Mouse (Mus musculus): ENCODE data around the gene Bud23. TPM values are rescaled to one million over a fixed set of nuclear protein-coding genes. Genes with fewer than 3 reads are reported as not detected.

Gene Bud23
- polyA plus RNA-seq, 1 experiment from 2014 or later = 63.6 TPM

DNA sequence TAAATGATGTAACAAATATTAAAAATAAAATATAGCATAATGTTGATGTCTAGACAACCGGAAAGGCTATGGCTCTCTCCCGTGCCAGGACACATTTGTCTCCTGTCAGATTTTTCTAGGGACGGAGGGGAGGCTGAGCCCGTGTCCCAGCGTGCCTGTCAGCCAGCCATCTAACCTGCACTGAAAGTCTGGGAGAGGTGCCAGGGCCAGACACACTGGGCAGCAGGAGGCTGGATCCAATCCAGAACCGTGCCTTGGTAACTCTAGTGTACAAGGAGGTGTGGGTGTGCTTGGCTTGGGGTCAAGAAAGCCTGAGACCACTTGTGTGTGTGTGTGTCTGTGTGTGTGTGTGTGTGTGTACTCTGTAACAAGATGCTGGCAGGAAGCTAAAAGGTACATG, 42.9 kb downstream of the Bud23 start:
- Histone ChIP-seq H3K4me3 (no peak overlapping the region), H3K9me3 (replicated peaks) (no peaks in the 10 kb centered on the region), H3K27ac (ENCODE audit: poor library complexity, severe bottlenecking) (peak overlapping the region; percentile 43; the same call in 1 of the 2 replicates), H3K9ac (no peak overlapping the region), H3K4me2 (no peak overlapping the region), H3K4me1 (replicated peaks) (peaks cover 37% of the 10 kb centered on the region), H3K36me3 (no peaks in the 10 kb centered on the region), H3K27me3 (replicated peaks) (no peaks in the 10 kb centered on the region)
- WGBS = 48% methylated on average over 6 of the region's 6 CpGs
- no peak; the same call in 1 of the 2 replicates for ATAC-seq (ENCODE audit: insufficient number of reproducible peaks, low FRiP score)

DNA sequence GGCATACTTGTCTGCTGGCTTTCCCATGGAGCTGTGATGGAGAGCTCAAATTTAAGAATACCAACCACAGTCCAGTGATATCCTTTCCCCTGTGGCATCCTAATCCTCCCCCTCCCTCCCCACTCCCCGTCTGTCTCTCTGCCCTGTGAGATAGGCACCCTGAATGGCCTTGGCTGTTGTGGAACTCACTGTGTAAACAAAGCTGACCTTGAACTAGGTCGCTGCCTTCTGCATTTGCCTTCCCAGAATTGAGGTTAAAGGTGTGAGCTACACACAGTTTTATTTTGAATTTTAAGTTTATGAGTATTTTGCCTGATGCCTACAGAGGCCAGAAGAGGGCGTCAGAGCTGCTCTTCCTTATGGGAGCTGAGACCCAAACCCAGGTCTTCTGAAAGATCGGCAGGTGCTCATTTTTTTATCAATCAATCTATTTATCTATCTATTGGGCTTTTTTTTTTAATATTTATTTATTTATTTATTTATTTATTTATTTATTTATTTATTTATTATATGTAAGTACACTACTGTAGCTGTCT, 48.5 kb downstream of the Bud23 start:
- peaks cover 3% of the 10 kb centered on the region; the same call in 1 of the 2 replicates for H3K36me3 ChIP-seq
- no peaks in the 10 kb centered on the region for H3K27me3 ChIP-seq (replicated peaks)
- ATAC-seq (ENCODE audit: insufficient number of reproducible peaks, low FRiP score) = no peak
- no peak overlapping the region for H3K27ac ChIP-seq (ENCODE audit: poor library complexity, severe bottlenecking)
- H3K4me2 ChIP-seq = no peak overlapping the region
- peaks cover 22% of the 10 kb centered on the region for H3K4me1 ChIP-seq (replicated peaks)
- H3K4me3 ChIP-seq = no peak overlapping the region
- H3K9ac ChIP-seq = no peak overlapping the region
- no peaks in the 10 kb centered on the region for H3K9me3 ChIP-seq (replicated peaks)
- WGBS = 52% methylated on average over 4 of the region's 4 CpGs

DNA sequence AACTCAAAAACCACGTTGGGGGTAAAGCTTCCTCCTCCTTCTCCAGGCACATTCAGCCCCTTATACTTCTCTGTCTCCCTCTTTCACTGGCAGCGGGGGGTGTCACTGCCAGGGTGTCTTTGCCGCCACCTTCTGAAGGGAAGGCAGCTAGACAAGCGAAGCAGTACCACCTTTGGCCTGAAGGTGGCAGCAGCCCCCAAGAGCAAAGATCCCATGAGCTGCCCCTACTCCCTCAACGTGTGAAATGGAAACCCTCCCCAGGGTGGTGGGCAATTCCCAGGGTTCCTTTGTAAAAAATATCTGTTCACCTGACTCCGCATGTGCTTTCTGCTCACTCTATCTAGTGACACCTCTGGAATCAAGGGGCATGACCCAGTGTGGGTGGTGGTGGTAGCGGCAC, 49.3 kb downstream of the Bud23 start:
- no peak overlapping the region for H3K27ac ChIP-seq (ENCODE audit: poor library complexity, severe bottlenecking)
- H3K9me3 ChIP-seq (replicated peaks) = no peaks in the 10 kb centered on the region
- H3K36me3 ChIP-seq = peaks cover 4% of the 10 kb centered on the region; the same call in 1 of the 2 replicates
- ATAC-seq (ENCODE audit: insufficient number of reproducible peaks, low FRiP score) = 0 out of 2 replicates have a peak, but pooled peaks have one; percentile 19
- no peak overlapping the region for H3K4me3 ChIP-seq
- H3K4me2 ChIP-seq = no peak overlapping the region
- 11% methylated on average over 7 of the region's 7 CpGs for WGBS
- H3K4me1 ChIP-seq (replicated peaks) = peaks cover 30% of the 10 kb centered on the region
- no peak overlapping the region for H3K9ac ChIP-seq
- no peaks in the 10 kb centered on the region for H3K27me3 ChIP-seq (replicated peaks)

DNA sequence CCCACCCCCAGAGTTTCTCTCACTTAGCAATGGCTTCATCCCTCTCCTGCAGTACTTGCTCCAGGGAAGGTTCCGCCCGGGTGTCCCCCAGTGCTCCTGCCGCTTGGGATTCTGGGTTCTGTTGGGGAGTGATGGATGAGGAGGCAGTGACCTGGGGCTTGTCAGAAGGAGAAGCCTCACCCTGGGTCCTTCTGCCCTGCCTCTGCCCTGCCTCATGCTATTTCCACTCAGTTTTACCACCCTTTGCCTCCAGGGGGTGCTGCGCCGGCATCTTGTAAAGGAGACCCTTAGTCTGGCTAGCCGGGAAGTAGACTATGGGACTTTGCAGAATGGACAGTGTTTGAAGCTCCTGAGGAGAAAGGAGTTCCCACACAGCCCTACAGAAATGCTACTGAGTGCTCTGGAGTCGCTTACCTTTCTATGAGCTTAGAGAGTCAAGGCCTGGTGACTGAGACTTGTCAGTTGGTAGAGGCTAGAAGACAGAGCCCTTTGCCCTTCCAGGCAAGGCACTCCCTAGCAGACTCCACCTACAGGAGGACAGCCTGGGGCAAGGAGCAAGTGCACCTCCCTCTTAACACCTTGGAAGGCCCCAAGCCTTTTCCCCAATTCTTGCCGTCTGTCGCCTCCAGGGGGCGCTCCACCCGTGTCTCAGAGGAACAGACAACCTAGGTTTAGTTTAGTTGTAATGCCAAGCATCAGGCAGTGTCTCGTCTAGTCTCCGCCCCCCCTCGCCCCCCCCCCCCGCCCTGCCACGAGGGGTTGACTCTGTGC, 51.9 kb downstream of the Bud23 start:
- Histone ChIP-seq H3K27me3 (replicated peaks) (no peaks in the 10 kb centered on the region), H3K4me2 (peak overlapping the region; percentile 53), H3K9ac (peak overlapping the region; percentile 60; the same call in 1 of the 2 replicates), H3K4me1 (replicated peaks) (peaks cover 39% of the 10 kb centered on the region), H3K27ac (ENCODE audit: poor library complexity, severe bottlenecking) (no peak overlapping the region), H3K4me3 (peak overlapping the region; percentile 24; the same call in 1 of the 2 replicates), H3K9me3 (replicated peaks) (no peaks in the 10 kb centered on the region), H3K36me3 (peaks cover 4% of the 10 kb centered on the region; the same call in 1 of the 2 replicates)
- 5% methylated on average over 16 of the region's 16 CpGs for WGBS
- no peak for ATAC-seq (ENCODE audit: insufficient number of reproducible peaks, low FRiP score)

DNA sequence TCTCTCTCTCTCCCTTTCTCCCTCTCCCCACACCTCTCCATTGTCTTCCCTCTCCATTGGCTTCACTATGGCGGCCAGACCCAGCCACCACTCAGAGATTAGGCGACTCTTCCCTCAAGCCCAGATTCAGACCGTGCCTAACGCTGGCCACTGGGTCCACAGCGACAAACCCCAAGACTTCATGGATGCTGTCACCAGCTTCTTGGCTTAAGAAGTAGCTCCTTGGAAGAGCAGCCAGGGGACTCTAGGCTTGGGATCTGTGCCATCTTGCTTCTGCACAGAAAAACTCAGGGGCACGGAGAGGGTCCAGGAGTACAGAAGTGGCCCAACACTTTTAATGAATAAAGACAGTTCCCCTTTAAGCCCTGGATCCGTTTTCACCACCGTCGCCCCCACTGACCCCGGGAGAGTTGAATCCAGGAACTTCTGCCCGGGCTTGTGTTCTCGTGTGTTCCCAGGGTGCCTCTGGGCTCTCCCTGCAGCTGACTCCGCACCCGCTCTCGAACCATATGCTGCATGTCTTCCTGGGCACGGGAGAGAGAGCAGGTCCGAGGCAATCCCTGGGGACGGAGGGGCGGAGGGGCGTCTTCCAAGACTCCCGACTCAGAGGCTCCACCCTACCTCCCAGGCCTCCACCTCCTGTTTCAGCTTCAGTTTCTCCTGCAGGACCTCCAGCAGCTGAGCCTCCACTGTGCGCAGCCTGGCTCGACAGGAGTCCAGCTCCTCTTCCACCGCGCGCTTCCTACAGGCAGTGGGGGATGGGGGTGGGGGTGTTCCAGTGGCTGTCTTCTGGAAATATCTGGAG, 52.7 kb downstream of the Bud23 start:
- Histone ChIP-seq H3K4me2 (peak overlapping the region; percentile 53), H3K9ac (peak overlapping the region; percentile 60), H3K4me3 (peak overlapping the region; percentile 24), H3K9me3 (replicated peaks) (no peaks in the 10 kb centered on the region), H3K27me3 (replicated peaks) (no peaks in the 10 kb centered on the region), H3K27ac (ENCODE audit: poor library complexity, severe bottlenecking) (no peak overlapping the region), H3K36me3 (peaks cover 4% of the 10 kb centered on the region; the same call in 1 of the 2 replicates), H3K4me1 (replicated peaks) (peaks cover 42% of the 10 kb centered on the region)
- 33% methylated on average over 26 of the region's 26 CpGs for WGBS
- ATAC-seq (ENCODE audit: insufficient number of reproducible peaks, low FRiP score) = no peak

DNA sequence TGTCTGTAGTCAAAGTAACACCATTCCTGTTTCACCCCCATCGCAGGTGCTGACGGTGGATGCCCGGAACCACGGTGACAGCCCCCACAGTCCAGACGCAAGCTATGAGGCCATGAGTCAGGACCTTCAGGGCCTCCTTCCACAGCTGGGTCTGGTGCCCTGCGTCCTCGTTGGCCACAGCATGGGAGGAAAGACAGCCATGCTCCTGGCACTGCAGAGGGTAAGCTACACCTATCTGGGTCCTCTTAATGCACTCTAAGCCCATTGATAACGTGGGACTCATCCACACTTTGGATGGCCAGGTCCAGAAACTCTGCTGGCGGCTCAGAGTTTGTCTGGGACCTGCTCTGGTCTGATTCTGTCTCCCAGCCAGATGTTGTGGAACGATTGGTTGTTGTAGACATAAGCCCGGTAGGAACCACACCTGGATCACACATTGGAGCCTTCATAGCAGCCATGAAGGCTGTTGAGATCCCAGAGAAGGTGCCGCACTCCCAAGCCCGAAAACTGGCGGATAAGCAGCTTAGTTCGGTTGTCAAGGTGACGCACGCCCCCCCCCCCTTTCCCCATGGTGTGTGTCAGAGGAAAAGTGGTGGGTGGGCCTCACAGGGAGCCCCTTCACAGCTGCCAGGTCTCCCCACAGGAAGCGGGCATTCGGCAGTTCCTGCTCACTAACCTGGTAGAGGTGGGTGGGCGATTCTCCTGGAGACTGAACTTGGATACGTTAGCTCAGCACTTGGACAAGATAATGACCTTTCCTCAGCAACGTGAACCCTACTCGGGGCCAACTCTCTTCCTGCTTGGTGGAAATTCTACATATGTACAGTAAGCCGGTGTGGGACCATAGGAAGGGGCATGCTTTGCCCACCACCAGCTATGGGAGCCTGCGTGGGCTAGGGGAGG, 53.7 kb downstream of the Bud23 start:
- no peak overlapping the region for H3K27ac ChIP-seq (ENCODE audit: poor library complexity, severe bottlenecking)
- no peaks in the 10 kb centered on the region for H3K27me3 ChIP-seq (replicated peaks)
- H3K4me3 ChIP-seq = no peak overlapping the region; the same call in 1 of the 2 replicates
- peaks cover 4% of the 10 kb centered on the region; the same call in 1 of the 2 replicates for H3K36me3 ChIP-seq
- no peaks in the 10 kb centered on the region for H3K9me3 ChIP-seq (replicated peaks)
- H3K9ac ChIP-seq = peak overlapping the region; percentile 60; the same call in 1 of the 2 replicates
- H3K4me2 ChIP-seq = peak overlapping the region; percentile 77
- WGBS = 85% methylated on average over 25 of the region's 25 CpGs
- H3K4me1 ChIP-seq (replicated peaks) = peaks cover 42% of the 10 kb centered on the region
- no peak for ATAC-seq (ENCODE audit: insufficient number of reproducible peaks, low FRiP score)

DNA sequence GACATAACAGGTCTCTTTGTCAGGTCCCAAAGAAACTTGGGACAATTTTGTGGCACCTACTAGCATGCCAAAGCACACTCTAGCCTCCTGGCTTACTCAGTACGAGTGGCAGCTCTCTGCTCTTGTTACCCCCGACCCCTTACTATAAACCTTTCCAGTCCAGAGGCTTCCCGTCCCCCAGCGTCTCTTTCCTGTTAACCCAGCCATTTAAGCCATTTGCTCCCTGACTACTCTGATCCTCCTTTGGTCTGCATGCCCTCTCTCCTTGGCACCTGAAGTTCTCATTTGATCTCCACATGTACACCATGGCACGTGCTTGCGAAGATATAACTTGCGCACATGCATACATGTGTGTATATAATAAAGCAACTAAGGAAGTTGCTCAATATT, 54.4 kb downstream of the Bud23 start:
- H3K27me3 ChIP-seq (replicated peaks) = 0 out of 2 replicates have a peak, but pooled peaks cover 2% of the 10 kb centered on the region
- WGBS = 59% methylated on average over 7 of the region's 7 CpGs
- ATAC-seq (ENCODE audit: insufficient number of reproducible peaks, low FRiP score) = no peak
- H3K27ac ChIP-seq (ENCODE audit: poor library complexity, severe bottlenecking) = peak overlapping the region; percentile 99; the same call in 1 of the 2 replicates
- peak overlapping the region; percentile 77 for H3K4me2 ChIP-seq
- H3K9ac ChIP-seq = peak overlapping the region; percentile 75
- H3K9me3 ChIP-seq (replicated peaks) = no peaks in the 10 kb centered on the region
- H3K4me1 ChIP-seq (replicated peaks) = peaks cover 41% of the 10 kb centered on the region
- H3K36me3 ChIP-seq = peaks cover 4% of the 10 kb centered on the region; the same call in 1 of the 2 replicates
- H3K4me3 ChIP-seq = peak overlapping the region; percentile 64

DNA sequence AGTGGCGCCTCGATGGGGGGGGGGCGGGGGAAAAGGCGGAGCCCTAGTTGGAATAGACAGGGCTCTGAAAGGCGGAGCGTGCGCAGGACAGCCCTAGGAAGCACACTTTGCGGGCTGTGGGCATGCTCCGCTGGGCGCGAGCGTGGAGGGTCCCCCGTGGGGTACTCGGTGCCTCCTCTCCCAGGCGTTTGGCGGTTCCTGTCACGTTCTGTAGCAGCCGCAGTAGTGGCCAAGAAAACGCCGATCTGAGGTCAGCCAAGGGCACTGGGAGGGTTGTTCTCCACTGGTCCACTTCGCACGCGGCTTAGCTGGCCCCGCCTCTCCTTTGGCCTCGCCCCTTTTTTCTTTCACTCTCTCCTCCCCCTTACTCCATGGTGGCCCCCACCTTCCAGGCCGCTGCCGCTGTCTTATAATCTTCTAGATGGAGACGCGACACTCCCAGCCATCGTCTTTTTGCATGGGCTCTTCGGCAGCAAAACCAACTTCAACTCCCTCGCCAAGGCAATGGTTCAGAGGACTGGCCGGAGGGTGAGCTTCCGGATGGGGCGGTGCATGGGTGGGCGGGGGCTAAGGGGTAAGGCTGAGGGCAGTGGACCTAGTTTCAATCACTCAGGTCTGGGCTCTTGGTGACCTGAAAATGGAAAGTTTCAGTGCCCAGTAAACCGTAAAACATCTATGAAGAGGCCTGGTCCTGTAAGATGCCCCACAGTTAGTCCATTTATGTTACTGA, 55.0 kb downstream of the Bud23 start:
- peak; percentile 81 for ATAC-seq (ENCODE audit: insufficient number of reproducible peaks, low FRiP score)
- H3K9me3 ChIP-seq (replicated peaks) = no peaks in the 10 kb centered on the region
- H3K27me3 ChIP-seq (replicated peaks) = 0 out of 2 replicates have a peak, but pooled peaks cover 8% of the 10 kb centered on the region
- peak overlapping the region; percentile 75 for H3K9ac ChIP-seq
- H3K4me3 ChIP-seq = peak overlapping the region; percentile 64
- peaks cover 4% of the 10 kb centered on the region; the same call in 1 of the 2 replicates for H3K36me3 ChIP-seq
- H3K4me1 ChIP-seq (replicated peaks) = peaks cover 39% of the 10 kb centered on the region
- H3K27ac ChIP-seq (ENCODE audit: poor library complexity, severe bottlenecking) = peak overlapping the region; percentile 99
- peak overlapping the region; percentile 77 for H3K4me2 ChIP-seq
- WGBS = under 1% methylated on average over 37 of the region's 37 CpGs

DNA sequence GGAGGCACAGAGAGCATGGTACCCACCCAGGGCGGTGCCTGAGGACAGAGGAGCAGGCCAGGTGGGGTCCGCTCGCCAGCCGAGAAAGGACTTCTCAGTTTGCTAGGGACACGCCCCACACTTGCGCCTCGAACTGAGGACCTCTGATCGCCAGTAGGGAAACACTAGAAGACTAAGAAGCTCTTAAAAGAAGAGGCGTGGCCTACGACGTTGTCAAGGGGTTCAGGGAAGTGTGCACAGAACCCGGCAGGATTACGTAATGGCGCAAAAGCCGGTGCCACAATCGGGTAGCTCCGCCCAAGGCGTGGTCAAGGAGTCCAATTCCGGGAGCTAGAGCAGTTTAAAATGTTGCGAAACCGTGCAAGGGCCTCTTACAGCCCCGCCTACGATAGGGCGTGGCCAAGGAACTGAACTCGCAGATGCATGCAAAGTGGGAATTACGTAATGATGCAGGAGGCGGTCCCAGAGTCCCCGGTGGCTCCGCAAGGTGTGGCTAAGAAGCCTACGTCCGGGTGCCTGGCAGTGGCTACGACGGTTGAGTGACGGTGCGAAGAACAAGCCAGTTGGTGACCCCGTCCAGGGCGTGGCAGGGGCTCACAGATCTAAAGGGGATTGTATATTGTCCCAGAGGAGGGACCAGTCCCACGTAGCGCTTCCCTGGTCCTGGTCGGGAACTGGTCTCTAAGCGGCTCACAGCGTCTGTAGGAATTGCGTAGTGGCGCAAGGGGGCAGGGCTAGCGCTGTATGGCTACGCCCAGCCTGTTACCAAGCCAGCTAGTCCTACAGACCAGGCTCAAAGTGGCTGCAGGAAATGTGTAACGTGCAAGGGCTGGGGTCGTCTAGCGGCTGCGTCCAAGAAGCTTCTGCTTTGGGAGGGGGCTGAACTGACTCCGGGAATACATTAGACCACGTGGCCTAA, 55.8 kb downstream of the Bud23 start, which contains the start of gene Abhd11:
Gene Abhd11 (plus strand): TSS at position 482 of the 919 bp plus-strand sequence.
- peak; percentile 89 for ATAC-seq (ENCODE audit: insufficient number of reproducible peaks, low FRiP score)
- Histone ChIP-seq H3K27me3 (replicated peaks) (0 out of 2 replicates have a peak, but pooled peaks cover 8% of the 10 kb centered on the region), H3K4me3 (peak within 1 kb of the TSS; percentile 64), H3K4me1 (replicated peaks) (peaks cover 39% of the 10 kb centered on the region), H3K4me2 (peak within 1 kb of the TSS; percentile 77), H3K9ac (peak within 1 kb of the TSS; percentile 75), H3K27ac (ENCODE audit: poor library complexity, severe bottlenecking) (peak within 1 kb of the TSS; percentile 99), H3K9me3 (replicated peaks) (no peaks in the 10 kb centered on the region), H3K36me3 (peaks cover 4% of the 10 kb centered on the region; the same call in 1 of the 2 replicates)
- under 1% methylated on average over 52 of the region's 52 CpGs for WGBS

Measured in heart, embryonic 12.5 days (tissue).